Mouse (Mus musculus) forebrain, embryonic 13.5 days (tissue): ENCODE results near the gene Synrg. TPM values are rescaled to one million over a fixed set of nuclear protein-coding genes. Genes with fewer than 3 reads are reported as not detected.
A peak's percentile ranks its signal among the peaks of the same experiment; 100 is the strongest.

ENCODE experiments used
- ATAC-seq: fragments of 200-750 bp; cut with Nextera tagmentation; 2 replicates; pipeline ENCODE4 v1.8.0; 2017
- H3K27ac ChIP-seq: fragments of 300-500 bp; sonication (generic); 2 replicates; pipeline ENCODE4 v1.5.1; 2015; ENCODE audit warnings: inconsistent platforms, mild to moderate bottlenecking, moderate library complexity
- H3K27me3 ChIP-seq: fragments of 300-500 bp; sonication (generic); 2 replicates; pipeline ENCODE4 v1.6.1; 2015; ENCODE audit warnings: mild to moderate bottlenecking, inconsistent platforms
- H3K36me3 ChIP-seq: fragments of 300-500 bp; sonication (generic); 2 replicates; pipeline ENCODE4 v1.6.1; 2015; ENCODE audit warnings: mild to moderate bottlenecking, inconsistent platforms; ENCODE audit not compliant: poor library complexity, severe bottlenecking
- H3K4me1 ChIP-seq: fragments of 300-500 bp; sonication (generic); 2 replicates; pipeline ENCODE4 v1.6.1; 2015; ENCODE audit warnings: inconsistent platforms
- H3K4me2 ChIP-seq: fragments of 300-500 bp; sonication (generic); 2 replicates; pipeline ENCODE4 v1.6.1; 2015; ENCODE audit warnings: inconsistent platforms, mild to moderate bottlenecking, moderate library complexity
- H3K4me3 ChIP-seq: fragments of 300-500 bp; sonication (generic); 2 replicates; pipeline ENCODE4 v1.5.1; 2015; ENCODE audit warnings: mild to moderate bottlenecking, inconsistent platforms
- H3K9ac ChIP-seq: fragments of 300-500 bp; sonication (generic); 2 replicates; pipeline ENCODE4 v1.6.1; 2015; ENCODE audit warnings: mild to moderate bottlenecking, inconsistent platforms
- H3K9me3 ChIP-seq: fragments of 300-500 bp; sonication (generic); replicated peaks from 2 replicates; pipeline ENCODE4 v1.6.1; 2016; ENCODE audit warnings: inconsistent platforms
- WGBS: fragments of 180-500 bp; shearing (Covaris S2); methylation state at CpG from one replicate; pipeline ENCODE4 v1.1.7; 2015; 5-methylcytosine and 5-hydroxymethylcytosine counted together
- polyA plus RNA-seq: library from polyadenylated mRNA; unstranded; fragments of >200 nt; fragmentation: Nextera tagmentation; extraction: Ambion mirVana; gene quantifications from 2 replicates; pipeline ENCODE4 v1.2.1, GENCODE M21; 2015

Synrg gene
- polyA plus RNA-seq, 1 experiment from 2014 or later = 28.2 TPM

DNA sequence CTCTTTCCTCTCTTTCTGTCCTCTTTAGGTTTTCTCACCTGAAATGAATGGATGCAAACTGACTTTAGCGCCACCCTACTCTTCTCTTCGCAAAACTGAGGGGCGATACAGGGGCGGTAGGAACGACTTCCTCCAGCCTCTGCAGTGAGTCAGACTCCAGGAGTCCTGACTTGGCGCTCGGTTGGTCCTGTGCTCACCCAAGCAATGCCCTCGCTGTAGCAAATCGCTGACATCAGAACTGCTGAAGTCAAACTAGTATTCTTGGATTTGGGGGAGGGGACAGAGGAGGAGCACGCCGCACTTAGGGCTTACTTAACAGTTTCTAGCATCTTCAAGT lies 104.8 kb downstream of the Synrg start, which contains the start of gene Dusp14:
Gene Dusp14, minus strand, starts transcription at position 228 of the 337 bp plus-strand sequence.
- Histone ChIP-seq H3K9ac (peak within 1 kb of the TSS; percentile 73), H3K27me3 (peaks cover 28% of the 10 kb centered on the region), H3K4me1 (peaks cover 37% of the 10 kb centered on the region), H3K27ac (0 out of 2 replicates have a peak within 1 kb of the TSS, but pooled peaks have one; percentile 11), H3K9me3 (no peaks in the 10 kb centered on the region), H3K4me2 (peak within 1 kb of the TSS; percentile 82), H3K4me3 (peak within 1 kb of the TSS; percentile 57), H3K36me3 (no peaks in the 10 kb centered on the region)
- ATAC-seq = no peak
- WGBS = 19% methylated on average over 11 of the region's 11 CpGs

DNA sequence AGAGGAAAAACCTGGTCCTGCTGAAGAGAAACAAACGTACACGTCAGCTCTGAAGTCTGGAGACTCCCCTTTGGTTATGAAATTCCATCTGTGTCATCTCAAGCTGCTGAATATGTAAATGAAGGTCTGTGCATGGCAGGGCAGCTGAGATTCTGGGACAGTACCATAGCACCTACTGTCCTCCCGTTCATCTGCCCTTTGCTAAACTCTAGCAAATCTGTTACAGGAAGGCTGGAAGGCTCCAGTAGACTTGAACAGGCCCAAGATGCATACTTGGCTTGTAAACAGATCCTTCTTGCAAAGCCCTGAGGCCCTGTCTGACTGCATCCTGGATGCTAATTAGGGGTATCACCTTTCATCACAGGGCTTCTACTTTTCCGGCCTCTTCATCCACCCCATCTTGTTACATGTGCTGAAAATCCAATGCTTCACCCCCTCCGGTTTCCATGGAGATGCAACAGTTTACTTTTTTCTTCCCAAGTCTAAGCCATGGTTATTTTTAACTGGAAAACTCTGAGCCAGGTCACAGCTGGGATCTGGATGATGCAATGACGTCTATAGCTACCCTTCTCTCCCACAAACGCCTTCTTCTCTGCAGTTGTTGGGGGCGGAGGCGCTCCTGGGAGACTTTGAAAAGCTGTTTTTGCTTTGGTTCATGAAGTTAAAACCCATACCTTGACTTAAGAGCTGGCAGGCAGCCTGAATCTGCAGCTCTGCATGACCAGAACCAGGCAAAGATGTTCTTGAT lies 108.8 kb downstream of the Synrg start:
- H3K4me3 ChIP-seq = no peak overlapping the region
- H3K36me3 ChIP-seq = 0 out of 2 replicates have a peak, but pooled peaks cover under 1% of the 10 kb centered on the region
- no peaks in the 10 kb centered on the region for H3K9me3 ChIP-seq
- peaks cover 14% of the 10 kb centered on the region; the same call in 1 of the 2 replicates for H3K4me1 ChIP-seq
- no peak for ATAC-seq
- H3K27ac ChIP-seq = no peak overlapping the region
- no peak overlapping the region for H3K9ac ChIP-seq
- no peak overlapping the region for H3K4me2 ChIP-seq
- peaks cover 17% of the 10 kb centered on the region for H3K27me3 ChIP-seq
- 58% methylated on average over 9 of the region's 9 CpGs for WGBS

DNA sequence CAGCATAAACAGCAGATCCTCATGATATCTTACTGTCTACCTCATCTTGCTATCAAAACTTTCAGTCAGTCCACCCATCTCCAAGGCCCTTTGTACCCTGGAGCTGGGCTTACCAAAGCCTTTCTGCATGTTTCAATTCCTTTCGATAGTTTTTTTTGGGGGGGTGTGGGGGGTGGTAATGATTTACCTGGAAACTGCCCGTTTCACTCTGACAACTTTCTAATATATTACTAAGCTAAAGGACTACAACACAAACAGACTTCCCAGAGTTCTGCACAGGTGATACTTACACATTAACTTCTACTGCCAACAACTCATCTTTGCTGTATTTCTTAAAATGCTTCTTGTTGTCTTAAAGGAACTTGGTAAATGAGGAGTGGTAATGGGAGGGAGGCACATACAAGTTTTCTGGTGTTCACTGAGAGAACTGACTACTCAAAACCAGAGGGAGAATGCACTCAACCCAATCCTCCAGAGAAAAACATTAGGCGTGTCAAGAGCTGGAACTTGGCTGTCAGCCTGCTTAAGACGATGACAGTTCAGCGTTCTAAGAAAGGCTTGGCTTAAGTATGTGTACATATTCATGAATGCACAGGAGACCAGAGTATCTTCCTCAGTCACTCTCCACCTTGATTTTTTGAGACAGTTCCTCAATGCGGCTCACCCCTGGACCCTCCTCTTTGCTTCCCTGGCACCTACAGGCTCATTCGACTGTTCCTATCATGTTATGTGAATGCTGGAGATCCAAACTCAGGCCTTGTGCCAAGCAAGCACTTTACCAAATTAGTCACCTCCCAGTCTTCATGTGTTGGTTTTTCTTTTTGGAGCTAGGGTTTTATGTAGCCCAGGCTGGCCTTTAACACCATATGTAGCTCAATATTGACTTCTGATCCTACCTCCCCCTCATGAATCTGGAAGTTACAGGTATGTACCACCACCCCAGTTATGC lies 109.9 kb downstream of the Synrg start:
- H3K9me3 ChIP-seq = no peaks in the 10 kb centered on the region
- H3K9ac ChIP-seq = no peak overlapping the region
- H3K36me3 ChIP-seq = peaks cover 10% of the 10 kb centered on the region
- H3K4me2 ChIP-seq = no peak overlapping the region
- H3K4me3 ChIP-seq = no peak overlapping the region
- 76% methylated on average over 7 of the region's 7 CpGs for WGBS
- H3K4me1 ChIP-seq = 0 out of 2 replicates have a peak, but pooled peaks cover 11% of the 10 kb centered on the region
- H3K27ac ChIP-seq = no peak overlapping the region
- no peak for ATAC-seq
- peaks cover 11% of the 10 kb centered on the region; the same call in 1 of the 2 replicates for H3K27me3 ChIP-seq

DNA sequence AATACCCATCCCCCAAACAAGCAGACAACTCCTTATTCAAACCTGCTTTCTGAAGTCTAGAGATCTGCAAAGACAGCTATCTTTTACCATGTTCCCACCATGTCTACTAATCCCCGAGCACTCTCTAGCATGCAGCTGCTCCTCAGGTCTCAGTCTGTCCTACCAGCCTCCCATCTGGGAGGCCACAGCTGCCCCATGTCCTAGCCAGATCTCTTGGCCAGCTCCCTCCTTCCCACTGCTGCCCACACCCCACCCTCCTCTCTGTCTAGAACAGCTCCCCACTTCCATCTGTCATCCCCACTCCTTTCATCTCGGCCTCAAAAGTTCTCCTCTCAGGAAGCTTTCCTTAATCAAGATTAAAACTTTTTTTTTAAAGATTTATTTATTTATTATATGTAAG lies 112.8 kb downstream of the Synrg start:
- no peak overlapping the region for H3K4me3 ChIP-seq
- ATAC-seq = no peak
- no peak overlapping the region for H3K27ac ChIP-seq
- H3K27me3 ChIP-seq = no peaks in the 10 kb centered on the region
- 84% methylated on average over 2 of the region's 2 CpGs for WGBS
- H3K9ac ChIP-seq = no peak overlapping the region
- H3K4me2 ChIP-seq = no peak overlapping the region
- no peaks in the 10 kb centered on the region for H3K9me3 ChIP-seq
- H3K4me1 ChIP-seq = 0 out of 2 replicates have a peak, but pooled peaks cover 11% of the 10 kb centered on the region
- H3K36me3 ChIP-seq = peaks cover 36% of the 10 kb centered on the region

DNA sequence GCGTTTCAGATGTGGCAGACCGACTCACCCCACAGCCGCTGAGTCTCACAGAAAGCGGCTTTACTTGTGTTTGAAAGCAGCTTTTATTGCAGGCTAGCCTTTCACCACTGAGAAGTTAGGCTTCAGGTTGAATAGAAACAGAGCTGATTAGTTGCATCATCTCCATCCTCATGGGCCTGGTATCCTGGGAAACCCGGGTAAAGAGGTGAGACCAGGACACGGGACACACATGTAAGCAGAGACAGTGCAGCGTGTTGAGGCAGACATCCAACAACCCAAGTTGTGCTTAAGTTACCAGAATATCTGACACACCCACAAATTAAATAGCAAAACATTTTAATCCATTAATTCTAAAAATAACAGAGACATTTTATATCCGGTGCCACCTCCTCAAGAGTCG lies 114.4 kb downstream of the Synrg start:
- 0 out of 2 replicates have a peak, but pooled peaks cover 4% of the 10 kb centered on the region for H3K4me1 ChIP-seq
- H3K9ac ChIP-seq = no peak overlapping the region
- no peak for ATAC-seq
- 0 out of 2 replicates have a peak overlapping the region, but pooled peaks have one; percentile 3 for H3K27ac ChIP-seq
- peaks cover 48% of the 10 kb centered on the region for H3K36me3 ChIP-seq
- 81% methylated on average over 9 of the region's 9 CpGs for WGBS
- no peaks in the 10 kb centered on the region for H3K9me3 ChIP-seq
- H3K4me3 ChIP-seq = no peak overlapping the region
- H3K27me3 ChIP-seq = no peaks in the 10 kb centered on the region
- no peak overlapping the region for H3K4me2 ChIP-seq

DNA sequence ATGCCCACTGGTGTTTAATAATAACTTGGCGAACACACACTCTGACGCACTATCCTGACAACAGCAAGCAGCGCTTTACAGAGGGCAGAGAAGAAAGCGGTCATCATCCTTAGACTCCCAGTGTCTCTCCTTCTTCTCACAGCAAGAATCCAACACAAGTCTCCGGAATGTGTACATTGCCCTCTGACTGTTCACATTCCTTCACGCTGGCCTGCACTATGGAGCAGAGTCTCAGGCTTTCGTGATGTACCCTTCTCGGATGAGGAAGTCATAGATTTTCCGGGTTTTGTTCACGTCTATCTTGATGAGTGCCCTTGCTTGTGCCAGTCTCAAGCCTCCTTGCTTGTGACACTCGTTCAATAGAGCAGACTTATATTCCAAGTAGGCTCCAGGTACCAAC lies 115.1 kb downstream of the Synrg start:
- H3K4me3 ChIP-seq = no peak overlapping the region
- WGBS = 91% methylated on average over 11 of the region's 11 CpGs
- H3K4me1 ChIP-seq = 0 out of 2 replicates have a peak, but pooled peaks cover 4% of the 10 kb centered on the region
- no peaks in the 10 kb centered on the region for H3K9me3 ChIP-seq
- no peak overlapping the region for H3K4me2 ChIP-seq
- H3K36me3 ChIP-seq = peaks cover 48% of the 10 kb centered on the region
- no peak overlapping the region for H3K9ac ChIP-seq
- ATAC-seq = no peak
- H3K27ac ChIP-seq = no peak overlapping the region
- H3K27me3 ChIP-seq = no peaks in the 10 kb centered on the region

DNA sequence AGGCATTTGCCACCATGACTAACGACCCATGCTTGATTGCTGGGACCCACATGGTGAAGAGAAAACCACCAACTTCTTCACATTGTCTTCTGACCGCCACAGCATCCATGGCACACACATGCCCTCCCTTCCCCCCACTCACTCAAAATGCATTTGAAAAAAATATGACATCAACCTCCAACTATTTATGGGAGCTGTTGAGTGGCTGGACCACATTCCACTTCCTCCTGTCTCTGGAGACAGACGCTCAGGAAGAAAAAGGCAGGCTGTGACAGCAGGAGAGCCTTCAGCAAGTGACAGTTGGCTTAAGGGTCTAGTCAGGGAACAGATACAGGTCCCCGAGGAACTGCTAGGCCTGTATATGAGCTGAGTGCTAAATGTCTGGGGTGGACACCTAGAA lies 115.7 kb downstream of the Synrg start:
- Histone ChIP-seq H3K27ac (no peak overlapping the region), H3K9me3 (no peaks in the 10 kb centered on the region), H3K4me3 (no peak overlapping the region), H3K4me1 (0 out of 2 replicates have a peak, but pooled peaks cover 4% of the 10 kb centered on the region), H3K27me3 (no peaks in the 10 kb centered on the region), H3K4me2 (no peak overlapping the region), H3K9ac (no peak overlapping the region), H3K36me3 (peaks cover 48% of the 10 kb centered on the region)
- WGBS = 86% methylated on average over 4 of the region's 4 CpGs
- no peak for ATAC-seq

DNA sequence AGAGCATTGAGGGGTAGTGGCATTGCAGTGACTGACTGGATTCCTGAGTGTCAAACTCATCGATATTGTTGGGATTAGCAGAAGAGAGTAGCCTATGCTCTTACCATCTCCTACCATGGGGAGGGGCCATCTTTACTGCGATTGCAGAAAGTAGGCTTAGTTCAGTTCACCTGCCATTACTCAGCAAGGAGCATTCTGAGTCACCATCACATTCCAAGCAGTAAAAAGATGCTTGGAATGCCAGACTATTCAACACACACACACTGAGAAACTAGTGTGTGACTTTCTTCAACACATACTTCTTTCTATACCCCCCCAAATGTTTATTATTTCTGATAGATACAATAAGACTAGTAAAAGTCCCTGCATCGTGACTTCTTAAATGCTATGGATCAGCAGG lies 116.1 kb downstream of the Synrg start:
- H3K9me3 ChIP-seq = no peaks in the 10 kb centered on the region
- H3K4me3 ChIP-seq = no peak overlapping the region
- no peak overlapping the region for H3K4me2 ChIP-seq
- H3K4me1 ChIP-seq = 0 out of 2 replicates have a peak, but pooled peaks cover 4% of the 10 kb centered on the region
- H3K9ac ChIP-seq = no peak overlapping the region
- 93% methylated on average over 3 of the region's 3 CpGs for WGBS
- ATAC-seq = no peak
- no peaks in the 10 kb centered on the region for H3K27me3 ChIP-seq
- no peak overlapping the region for H3K27ac ChIP-seq
- peaks cover 48% of the 10 kb centered on the region for H3K36me3 ChIP-seq

DNA sequence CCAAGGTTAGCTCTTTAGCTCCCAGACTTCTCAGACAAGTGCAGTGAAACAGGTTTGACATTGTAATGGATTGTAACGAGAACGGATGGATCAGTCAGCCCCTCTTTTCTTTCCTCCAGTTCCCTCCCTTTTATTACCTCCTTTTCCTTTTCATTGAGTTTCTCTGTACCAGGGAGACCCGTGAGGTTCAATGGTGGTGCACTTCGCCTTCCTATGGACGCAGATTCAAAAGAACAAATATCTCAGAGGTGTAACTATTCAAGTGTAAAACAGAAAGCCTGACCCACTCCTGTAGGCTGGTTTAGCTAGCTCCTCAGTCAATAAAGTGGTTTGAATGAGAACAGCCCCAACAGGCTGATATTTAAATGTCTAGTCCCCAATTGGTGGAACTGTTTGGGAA lies 117.7 kb downstream of the Synrg start:
- H3K4me3 ChIP-seq = no peak overlapping the region
- H3K4me1 ChIP-seq = 0 out of 2 replicates have a peak, but pooled peaks cover 4% of the 10 kb centered on the region
- ATAC-seq = no peak
- H3K9me3 ChIP-seq = no peaks in the 10 kb centered on the region
- 81% methylated on average over 5 of the region's 5 CpGs for WGBS
- no peak overlapping the region for H3K9ac ChIP-seq
- no peak overlapping the region for H3K4me2 ChIP-seq
- no peaks in the 10 kb centered on the region for H3K27me3 ChIP-seq
- no peak overlapping the region for H3K27ac ChIP-seq
- H3K36me3 ChIP-seq = peaks cover 55% of the 10 kb centered on the region

DNA sequence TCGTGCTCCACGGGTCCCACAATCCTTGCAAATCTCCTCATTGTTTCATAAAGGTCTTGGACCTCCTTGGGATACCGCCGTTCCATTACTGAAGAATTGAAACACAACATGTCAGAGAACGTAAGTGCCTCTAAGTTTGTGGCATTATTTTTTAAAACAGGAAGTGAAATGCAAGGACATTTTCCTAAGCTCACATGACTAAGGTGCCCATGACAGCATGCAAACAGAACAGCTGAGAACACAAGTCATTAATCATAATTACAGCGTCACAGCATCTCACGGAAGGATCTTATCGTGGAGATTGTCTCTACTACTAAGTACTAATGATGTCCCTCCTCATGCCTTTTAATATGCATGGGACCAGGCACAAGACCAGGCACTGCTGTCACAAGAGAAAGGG lies 126.3 kb downstream of the Synrg start:
- H3K4me2 ChIP-seq = no peak overlapping the region
- no peak overlapping the region for H3K27ac ChIP-seq
- H3K36me3 ChIP-seq = peaks cover 62% of the 10 kb centered on the region
- H3K9me3 ChIP-seq = no peaks in the 10 kb centered on the region
- H3K9ac ChIP-seq = no peak overlapping the region
- no peak overlapping the region for H3K4me3 ChIP-seq
- no peaks in the 10 kb centered on the region for H3K4me1 ChIP-seq
- no peak for ATAC-seq
- no peaks in the 10 kb centered on the region for H3K27me3 ChIP-seq
- 89% methylated on average over 8 of the region's 8 CpGs for WGBS
